Mouse (Mus musculus): ENCODE data around the gene Nek6.

DNA sequence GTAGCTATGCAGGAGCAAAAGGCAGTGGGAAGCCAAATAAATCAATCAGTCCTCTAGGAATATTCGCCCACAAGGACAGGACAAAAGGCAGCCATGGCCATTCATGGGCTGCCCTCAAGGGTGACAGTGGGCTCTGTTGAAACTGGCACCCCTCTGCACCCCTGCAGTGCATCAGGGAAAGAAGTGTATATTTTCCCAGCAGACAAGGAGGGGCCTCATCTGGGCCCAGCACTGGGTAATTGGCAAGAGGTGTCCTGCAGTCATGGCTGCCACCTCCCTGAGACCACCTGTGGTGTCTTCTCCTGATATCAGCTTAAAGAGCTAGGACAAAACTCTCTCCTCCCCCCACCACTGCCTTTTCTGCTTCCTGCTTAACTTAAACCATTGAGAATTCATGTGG, 68.1 kb downstream of the Nek6 start:
- no peak for TF ChIP-seq POLR2A (IDR thresholded peaks at IDR 0.05; ENCODE audit: low read depth, low read length)
- TF ChIP-seq CTCF (conservative IDR thresholded peaks at IDR 0.05; ENCODE audit: insufficient read depth, insufficient read length, low read depth, low read length): no peak
